Mouse (Mus musculus): Measurements from ENCODE around the gene Prr14. TPM values are rescaled to one million over a fixed set of nuclear protein-coding genes. Genes with fewer than 3 reads are reported as not detected.
"Not testable (repeated sequence)": the region's sequence is repeated elsewhere in the genome, so short reads cannot be mapped to it uniquely, and the experiment has no call there.

Prr14 gene
- polyA plus RNA-seq, 1 experiment from 2014 or later, result 44.3 TPM

DNA sequence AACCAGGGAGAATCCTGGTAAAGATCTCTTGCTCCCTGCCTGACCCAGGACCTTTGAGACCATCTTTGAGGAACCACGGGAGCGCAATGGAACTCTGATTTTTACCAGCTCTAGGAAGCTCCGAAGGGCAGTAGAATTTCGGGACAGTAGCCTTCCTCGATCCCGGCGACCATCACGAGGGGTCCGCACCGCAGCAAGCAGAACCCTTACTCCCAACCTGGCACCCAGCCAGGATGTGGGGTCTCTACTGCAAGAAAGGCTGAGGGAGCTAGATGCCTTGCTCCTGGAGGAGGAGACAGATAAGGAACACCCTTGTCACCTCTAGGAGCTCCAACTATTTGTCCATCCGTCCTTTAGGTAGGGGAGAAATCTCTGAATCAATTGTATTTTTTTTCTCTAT is 16.9 kb downstream of the Prr14 start:
- no peak for DNase-seq
- H3K36me3 ChIP-seq (ENCODE audit: control insufficient read depth, insufficient read depth, low read length), result peaks cover 50% of the 10 kb centered on the region
- H3K9ac ChIP-seq (replicated peaks; ENCODE audit: low read length), result no peak overlapping the region
- no peak for ATAC-seq (ENCODE audit: low FRiP score, low TSS enrichment)
- H3K4me1 ChIP-seq (ENCODE audit: control insufficient read depth, insufficient read depth, low read length), result peaks cover 32% of the 10 kb centered on the region
- WGBS, result 96% methylated on average over 11 of the region's 11 CpGs
- no peak overlapping the region for H3K4me3 ChIP-seq (replicated peaks; ENCODE audit: low read depth, low read length)
- no peak overlapping the region for H3K27ac ChIP-seq (replicated peaks; ENCODE audit: low read depth, low read length)
- no peak overlapping the region for H3K4me2 ChIP-seq (ENCODE audit: low read length)
- H3K27me3 ChIP-seq (ENCODE audit: control insufficient read depth, insufficient read depth, low read length), result no peaks in the 10 kb centered on the region
- H3K9me3 ChIP-seq (ENCODE audit: control insufficient read depth, low read length), result no peaks in the 10 kb centered on the region

DNA sequence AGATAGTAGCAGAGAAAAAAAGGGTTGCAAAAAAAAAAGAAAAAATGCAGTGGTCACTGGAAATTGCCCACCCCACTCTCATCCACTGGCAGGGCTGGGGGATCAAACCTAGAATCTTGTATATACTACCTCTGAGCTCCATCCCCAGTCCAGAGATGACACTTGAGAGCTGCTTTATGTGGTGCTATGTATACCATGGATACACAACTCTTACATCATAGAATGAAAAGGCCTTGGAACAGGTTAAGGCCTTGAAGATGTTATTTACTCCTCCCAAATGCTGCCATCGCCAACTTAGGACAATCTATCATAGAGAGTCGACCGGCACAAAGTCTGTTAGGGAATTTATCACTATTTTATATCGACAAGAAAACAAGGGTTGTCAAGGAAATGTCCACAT is 17.4 kb downstream of the Prr14 start:
- Histone ChIP-seq H3K27ac (replicated peaks; ENCODE audit: low read depth, low read length) (peak overlapping the region; percentile 89), H3K4me1 (ENCODE audit: control insufficient read depth, insufficient read depth, low read length) (peaks cover 32% of the 10 kb centered on the region), H3K4me3 (replicated peaks; ENCODE audit: low read depth, low read length) (peak overlapping the region; percentile 94), H3K9me3 (ENCODE audit: control insufficient read depth, low read length) (no peaks in the 10 kb centered on the region), H3K9ac (replicated peaks; ENCODE audit: low read length) (peak overlapping the region; percentile 43), H3K36me3 (ENCODE audit: control insufficient read depth, insufficient read depth, low read length) (peaks cover 54% of the 10 kb centered on the region), H3K27me3 (ENCODE audit: control insufficient read depth, insufficient read depth, low read length) (no peaks in the 10 kb centered on the region), H3K4me2 (ENCODE audit: low read length) (peak overlapping the region; percentile 70)
- 84% methylated on average over 4 of the region's 4 CpGs for WGBS
- no peak for DNase-seq
- ATAC-seq (ENCODE audit: low FRiP score, low TSS enrichment), result no peak

- Histone ChIP-seq H3K9me3 (ENCODE audit: control insufficient read depth, low read length) (no peaks in the 10 kb centered on the region), H3K4me1 (ENCODE audit: control insufficient read depth, insufficient read depth, low read length) (peaks cover 25% of the 10 kb centered on the region), H3K36me3 (ENCODE audit: control insufficient read depth, insufficient read depth, low read length) (peaks cover 65% of the 10 kb centered on the region), H3K4me2 (ENCODE audit: low read length) (peak overlapping the region; percentile 98), H3K9ac (replicated peaks; ENCODE audit: low read length) (peak overlapping the region; percentile 94), H3K27ac (replicated peaks; ENCODE audit: low read depth, low read length) (peak overlapping the region; percentile 89), H3K4me3 (replicated peaks; ENCODE audit: low read depth, low read length) (peak overlapping the region; percentile 94), H3K27me3 (ENCODE audit: control insufficient read depth, insufficient read depth, low read length) (no peaks in the 10 kb centered on the region)
- ATAC-seq (ENCODE audit: low FRiP score, low TSS enrichment) (peak; percentile 93), DNase-seq (peak; percentile 100)
- WGBS, result under 1% methylated on average over 50 of the region's 50 CpGs
Observed at GRCm38 (mm10) chr7:127477687-127478634, 18.6 kb downstream of the Prr14 start.

GRCm38 (mm10) chr7:127478635-127479317 is 19.4 kb downstream of the Prr14 start, which contains the start of gene Fbrs:
Gene Fbrs, plus strand, starts transcription at chr7:127479199.
- Histone ChIP-seq H3K4me3 (replicated peaks; ENCODE audit: low read depth, low read length) (peak within 1 kb of the TSS; percentile 94), H3K4me1 (ENCODE audit: control insufficient read depth, insufficient read depth, low read length) (peaks cover 25% of the 10 kb centered on the region), H3K36me3 (ENCODE audit: control insufficient read depth, insufficient read depth, low read length) (peaks cover 66% of the 10 kb centered on the region), H3K27ac (replicated peaks; ENCODE audit: low read depth, low read length) (peak within 1 kb of the TSS; percentile 89), H3K9ac (replicated peaks; ENCODE audit: low read length) (peak within 1 kb of the TSS; percentile 94), H3K4me2 (ENCODE audit: low read length) (peak within 1 kb of the TSS; percentile 98), H3K9me3 (ENCODE audit: control insufficient read depth, low read length) (no peaks in the 10 kb centered on the region), H3K27me3 (ENCODE audit: control insufficient read depth, insufficient read depth, low read length) (no peaks in the 10 kb centered on the region)
- DNase-seq (peak; percentile 97), ATAC-seq (ENCODE audit: low FRiP score, low TSS enrichment) (peak; percentile 84)
- under 1% methylated on average over 62 of the region's 62 CpGs for WGBS

GRCm38 (mm10) chr7:127479318-127480225 is 20.2 kb downstream of the Prr14 start:
- WGBS, result 5% methylated on average over 48 of the region's 48 CpGs
- Histone ChIP-seq H3K4me3 (replicated peaks; ENCODE audit: low read depth, low read length) (peak overlapping the region; percentile 94), H3K4me2 (ENCODE audit: low read length) (peak overlapping the region; percentile 98), H3K27me3 (ENCODE audit: control insufficient read depth, insufficient read depth, low read length) (no peaks in the 10 kb centered on the region), H3K36me3 (ENCODE audit: control insufficient read depth, insufficient read depth, low read length) (peaks cover 66% of the 10 kb centered on the region), H3K9ac (replicated peaks; ENCODE audit: low read length) (peak overlapping the region; percentile 94), H3K27ac (replicated peaks; ENCODE audit: low read depth, low read length) (peak overlapping the region; percentile 89), H3K4me1 (ENCODE audit: control insufficient read depth, insufficient read depth, low read length) (peaks cover 25% of the 10 kb centered on the region), H3K9me3 (ENCODE audit: control insufficient read depth, low read length) (no peaks in the 10 kb centered on the region)
- ATAC-seq (ENCODE audit: low FRiP score, low TSS enrichment) (no peak), DNase-seq (peak; percentile 15)

GRCm38 (mm10) chr7:127480321-127480720 is 20.9 kb downstream of the Prr14 start:
- DNase-seq (no peak), ATAC-seq (ENCODE audit: low FRiP score, low TSS enrichment) (no peak)
- Histone ChIP-seq H3K27ac (replicated peaks; ENCODE audit: low read depth, low read length) (no peak overlapping the region), H3K9ac (replicated peaks; ENCODE audit: low read length) (peak overlapping the region; percentile 94; the same call in 1 of the 2 replicates), H3K4me1 (ENCODE audit: control insufficient read depth, insufficient read depth, low read length) (peaks cover 25% of the 10 kb centered on the region), H3K9me3 (ENCODE audit: control insufficient read depth, low read length) (no peaks in the 10 kb centered on the region), H3K4me3 (replicated peaks; ENCODE audit: low read depth, low read length) (peak overlapping the region; percentile 94), H3K27me3 (ENCODE audit: control insufficient read depth, insufficient read depth, low read length) (no peaks in the 10 kb centered on the region), H3K36me3 (ENCODE audit: control insufficient read depth, insufficient read depth, low read length) (peaks cover 66% of the 10 kb centered on the region), H3K4me2 (ENCODE audit: low read length) (peak overlapping the region; percentile 98)
- WGBS, result 77% methylated on average over 2 of the region's 2 CpGs

DNA sequence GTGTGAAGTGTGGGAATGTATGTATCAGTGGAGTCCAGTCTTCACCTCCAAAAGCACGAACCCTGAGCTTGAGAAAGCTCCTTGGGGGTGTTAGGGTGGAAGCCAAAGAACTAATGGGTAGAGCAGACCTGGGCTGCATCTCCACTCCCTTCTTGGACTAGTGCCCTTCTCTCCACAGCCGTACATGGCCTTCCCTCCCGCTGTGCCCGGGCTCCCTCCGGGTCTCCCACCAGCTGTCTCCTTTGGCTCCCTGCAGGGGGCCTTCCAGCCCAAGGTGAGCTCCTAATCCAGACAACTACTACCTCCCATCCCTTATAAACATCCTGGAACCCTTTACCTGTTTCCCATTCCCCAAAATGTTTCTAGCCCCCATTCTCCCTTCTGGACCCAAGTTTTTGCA is 26.0 kb downstream of the Prr14 start:
- H3K4me1 ChIP-seq (ENCODE audit: control insufficient read depth, insufficient read depth, low read length), result peaks cover 9% of the 10 kb centered on the region
- no peaks in the 10 kb centered on the region for H3K9me3 ChIP-seq (ENCODE audit: control insufficient read depth, low read length)
- peaks cover 95% of the 10 kb centered on the region for H3K36me3 ChIP-seq (ENCODE audit: control insufficient read depth, insufficient read depth, low read length)
- no peaks in the 10 kb centered on the region for H3K27me3 ChIP-seq (ENCODE audit: control insufficient read depth, insufficient read depth, low read length)
- no peak overlapping the region for H3K4me2 ChIP-seq (ENCODE audit: low read length)
- WGBS, result 80% methylated on average over 5 of the region's 5 CpGs
- DNase-seq, result no peak
- no peak overlapping the region for H3K4me3 ChIP-seq (replicated peaks; ENCODE audit: low read depth, low read length)
- no peak for ATAC-seq (ENCODE audit: low FRiP score, low TSS enrichment)
- no peak overlapping the region for H3K9ac ChIP-seq (replicated peaks; ENCODE audit: low read length)
- H3K27ac ChIP-seq (replicated peaks; ENCODE audit: low read depth, low read length), result no peak overlapping the region

- DNase-seq; H3K4me2 ChIP-seq (ENCODE audit: low read length); H3K4me3 ChIP-seq (replicated peaks; ENCODE audit: low read depth, low read length); H3K4me1 ChIP-seq (ENCODE audit: control insufficient read depth, insufficient read depth, low read length); H3K9me3 ChIP-seq (ENCODE audit: control insufficient read depth, low read length); H3K27ac ChIP-seq (replicated peaks; ENCODE audit: low read depth, low read length); H3K9ac ChIP-seq (replicated peaks; ENCODE audit: low read length); H3K27me3 ChIP-seq (ENCODE audit: control insufficient read depth, insufficient read depth, low read length); ATAC-seq (ENCODE audit: low FRiP score, low TSS enrichment): not testable (repeated sequence)
- peaks cover 87% of the 10 kb centered on the region for H3K36me3 ChIP-seq (ENCODE audit: control insufficient read depth, insufficient read depth, low read length)
- WGBS, result 89% methylated on average over 4 of the region's 5 CpGs
Observed at GRCm38 (mm10) chr7:127488364-127488763, 29.0 kb downstream of the Prr14 start.

All from midbrain, embryonic 14.5 days (tissue).